Mouse (Mus musculus) stomach, postnatal 0 days (tissue): ENCODE measurements around the gene Ipo13. TPM values are rescaled to one million over a fixed set of nuclear protein-coding genes. Genes with fewer than 3 reads are reported as not detected.

Source experiments
- ATAC-seq: fragments of 200-750 bp; cut with Nextera tagmentation; 2 replicates; pipeline ENCODE4 v1.8.0; 2017; ENCODE audit not compliant: low FRiP score, low TSS enrichment
- DNase-seq: peaks from one replicate; pipeline ENCODE4 v3.0.0-alpha.2; 2016; ENCODE audit warnings: low spot score
- H3K27ac ChIP-seq: fragments of 300-500 bp; sonication (generic); replicated peaks from 2 replicates; pipeline ENCODE4 v1.5.1; 2014; ENCODE audit warnings: mild to moderate bottlenecking, control low read depth
- H3K27me3 ChIP-seq: fragments of 300-500 bp; sonication (generic); 2 replicates; pipeline ENCODE4 v1.6.1; 2014; ENCODE audit warnings: low read length; ENCODE audit not compliant: control insufficient read depth, insufficient read depth
- H3K36me3 ChIP-seq: fragments of 300-500 bp; sonication (generic); 2 replicates; pipeline ENCODE4 v1.6.1; 2014; ENCODE audit warnings: low read length, mixed read lengths; ENCODE audit not compliant: control insufficient read depth, insufficient read depth
- H3K4me1 ChIP-seq: fragments of 300-500 bp; sonication (generic); replicated peaks from 2 replicates; pipeline ENCODE4 v1.6.1; 2014; ENCODE audit warnings: antibody characterized with exemption; ENCODE audit not compliant: control insufficient read depth, insufficient read depth
- H3K4me2 ChIP-seq: fragments of 300-500 bp; sonication (generic); replicated peaks from 2 replicates; pipeline ENCODE4 v1.6.1; 2014; ENCODE audit warnings: low read depth, mild to moderate bottlenecking, control low read depth, moderate library complexity
- H3K4me3 ChIP-seq: fragments of 300-500 bp; sonication (generic); 2 replicates; pipeline ENCODE4 v1.5.1; 2014; ENCODE audit warnings: low read depth, low read length, control low read depth
- H3K9ac ChIP-seq: fragments of 300-500 bp; sonication (generic); 2 replicates; pipeline ENCODE4 v1.6.1; 2014; ENCODE audit warnings: mild to moderate bottlenecking, low read length, control low read depth, mixed read lengths
- H3K9me3 ChIP-seq: fragments of 300-500 bp; sonication (generic); 2 replicates; pipeline ENCODE4 v1.6.1; 2016; ENCODE audit warnings: low read length; ENCODE audit not compliant: control insufficient read depth
- CTCF ChIP-seq: IDR thresholded peaks from 2 replicates; pipeline ENCODE4 v1.5.1; 2016; ENCODE audit warnings: antibody characterized with exemption, low read depth, mild to moderate bottlenecking, moderate library complexity
- EP300 ChIP-seq: optimal IDR thresholded peaks from 2 replicates; pipeline ENCODE3; 2016; ENCODE audit warnings: antibody characterized with exemption
- WGBS: fragments of 180-500 bp; shearing (Covaris S2); extraction: QIAGEN DNeasy Blood & Tissue Kit; methylation state at CpG from one replicate; pipeline ENCODE4 v1.1.7; 2014; 5-methylcytosine and 5-hydroxymethylcytosine counted together
- polyA plus RNA-seq: library from polyadenylated mRNA; unstranded; fragments of >200 nt; fragmentation: Nextera tagmentation; extraction: Ambion mirVana; gene quantifications from 2 replicates; pipeline ENCODE4 v1.2.1, GENCODE M21; 2015

The Ipo13 gene
- polyA plus RNA-seq, 1 experiment from 2014 or later, result 21.5 TPM

DNA sequence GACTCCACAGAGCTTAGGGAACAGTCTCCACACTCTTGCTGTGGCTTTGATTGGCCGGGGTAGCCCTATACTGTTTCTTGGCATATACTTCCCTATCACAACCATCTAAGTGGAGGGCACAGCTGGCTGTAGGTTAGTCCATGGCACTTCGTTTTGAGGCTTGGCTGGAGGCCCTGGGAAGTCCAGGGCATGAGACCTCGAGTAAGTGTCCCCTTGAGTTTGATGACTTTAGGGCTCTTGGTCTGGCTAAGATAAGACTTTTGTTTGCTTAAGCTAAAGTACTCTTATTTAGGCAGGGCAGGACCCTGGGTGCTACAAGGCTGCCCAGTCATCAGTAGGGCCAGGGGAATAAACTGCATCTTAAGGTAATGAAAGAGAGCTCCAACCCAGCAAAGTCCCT lies 16.7 kb downstream of the Ipo13 start:
- Histone ChIP-seq H3K27ac (no peak overlapping the region), H3K9me3 (no peaks in the 10 kb centered on the region), H3K4me3 (no peak overlapping the region), H3K27me3 (no peaks in the 10 kb centered on the region), H3K9ac (no peak overlapping the region), H3K36me3 (peaks cover 31% of the 10 kb centered on the region), H3K4me2 (no peak overlapping the region), H3K4me1 (no peaks in the 10 kb centered on the region)
- WGBS, result 71% methylated on average over 3 of the region's 3 CpGs
- ATAC-seq, result no peak
- no peak for TF ChIP-seq CTCF
- no peak for TF ChIP-seq EP300
- DNase-seq, result no peak

DNA sequence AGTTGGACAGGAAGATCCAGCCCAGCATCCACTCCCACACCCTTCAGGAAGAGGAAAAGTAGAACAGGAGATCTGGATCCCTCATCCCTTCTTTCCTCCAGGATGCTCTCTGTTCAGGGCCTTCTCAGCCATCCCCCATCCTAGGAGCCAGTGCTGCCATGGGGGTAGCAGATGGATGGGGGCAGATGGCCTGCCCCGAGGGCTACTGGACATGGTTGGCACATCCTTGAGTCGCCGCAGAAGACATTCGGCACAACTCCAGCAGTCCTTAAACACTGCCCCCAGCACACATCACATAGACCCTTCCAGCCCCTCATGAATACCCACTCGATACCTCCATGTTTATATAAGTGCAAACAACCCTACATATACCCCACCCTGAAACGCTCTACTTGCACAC lies 18.8 kb downstream of the Ipo13 start:
- H3K4me3 ChIP-seq, result no peak overlapping the region
- 91% methylated on average over 6 of the region's 6 CpGs for WGBS
- H3K27me3 ChIP-seq, result no peaks in the 10 kb centered on the region
- H3K36me3 ChIP-seq, result peaks cover 20% of the 10 kb centered on the region
- no peak overlapping the region for H3K27ac ChIP-seq
- H3K9ac ChIP-seq, result no peak overlapping the region; the same call in 1 of the 2 replicates
- no peaks in the 10 kb centered on the region for H3K9me3 ChIP-seq
- no peak for TF ChIP-seq EP300
- no peak for TF ChIP-seq CTCF
- ATAC-seq, result no peak
- no peak overlapping the region for H3K4me2 ChIP-seq
- H3K4me1 ChIP-seq, result peaks cover 2% of the 10 kb centered on the region; the same call in 1 of the 2 replicates
- no peak for DNase-seq

DNA sequence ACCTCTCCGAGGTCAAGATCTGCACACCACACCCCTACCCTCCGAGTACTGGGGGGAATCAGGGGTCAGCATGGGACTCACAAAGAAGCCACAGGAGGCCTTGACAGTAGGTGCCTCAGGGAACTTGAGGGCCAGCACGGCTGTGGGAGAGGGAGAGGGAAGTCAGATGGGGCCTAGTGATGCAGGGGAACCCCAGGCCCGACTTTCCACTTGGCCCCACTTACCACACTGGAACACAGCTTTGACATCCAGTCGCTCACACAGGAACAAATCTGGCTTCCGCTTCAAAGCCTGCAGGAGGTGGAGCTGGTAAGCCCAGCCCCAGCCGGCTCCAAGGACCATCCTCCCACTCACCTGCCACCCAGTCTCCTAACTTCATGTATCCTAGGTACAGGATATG lies 19.5 kb downstream of the Ipo13 start:
- ATAC-seq, result no peak
- H3K36me3 ChIP-seq, result peaks cover 15% of the 10 kb centered on the region
- H3K4me2 ChIP-seq, result no peak overlapping the region
- no peak for TF ChIP-seq EP300
- no peak for TF ChIP-seq CTCF
- H3K4me1 ChIP-seq, result peaks cover 2% of the 10 kb centered on the region; the same call in 1 of the 2 replicates
- DNase-seq, result no peak
- H3K9me3 ChIP-seq, result no peaks in the 10 kb centered on the region
- WGBS, result 81% methylated on average over 7 of the region's 7 CpGs
- no peaks in the 10 kb centered on the region for H3K27me3 ChIP-seq
- H3K9ac ChIP-seq, result no peak overlapping the region
- no peak overlapping the region for H3K27ac ChIP-seq
- no peak overlapping the region for H3K4me3 ChIP-seq

DNA sequence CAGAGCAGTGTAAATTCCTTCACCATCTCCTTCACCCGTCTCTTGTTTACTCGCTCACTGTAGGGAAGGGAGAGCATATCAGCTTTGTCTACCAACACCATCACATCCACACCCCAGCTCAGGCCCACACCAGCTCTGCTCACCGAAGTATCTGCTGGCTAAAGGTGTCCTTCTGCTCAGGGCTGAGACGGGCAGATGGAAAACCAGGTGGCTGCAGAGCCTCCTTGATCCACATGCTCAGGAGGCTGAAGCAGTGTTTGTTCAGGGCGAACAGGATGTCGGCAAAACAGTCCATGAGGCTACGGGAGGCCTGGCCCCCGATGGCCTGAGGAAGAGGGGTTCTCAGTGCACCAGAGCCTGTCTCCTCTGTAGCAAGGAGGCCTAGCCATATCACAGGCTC lies 20.2 kb downstream of the Ipo13 start:
- no peaks in the 10 kb centered on the region for H3K9me3 ChIP-seq
- H3K4me2 ChIP-seq, result no peak overlapping the region
- H3K36me3 ChIP-seq, result peaks cover 9% of the 10 kb centered on the region
- WGBS, result 80% methylated on average over 8 of the region's 8 CpGs
- H3K27me3 ChIP-seq, result no peaks in the 10 kb centered on the region
- ATAC-seq, result no peak
- H3K4me1 ChIP-seq, result peaks cover 2% of the 10 kb centered on the region; the same call in 1 of the 2 replicates
- H3K4me3 ChIP-seq, result no peak overlapping the region
- TF ChIP-seq CTCF (no peak), EP300 (no peak)
- H3K27ac ChIP-seq, result no peak overlapping the region
- no peak for DNase-seq
- H3K9ac ChIP-seq, result no peak overlapping the region

DNA sequence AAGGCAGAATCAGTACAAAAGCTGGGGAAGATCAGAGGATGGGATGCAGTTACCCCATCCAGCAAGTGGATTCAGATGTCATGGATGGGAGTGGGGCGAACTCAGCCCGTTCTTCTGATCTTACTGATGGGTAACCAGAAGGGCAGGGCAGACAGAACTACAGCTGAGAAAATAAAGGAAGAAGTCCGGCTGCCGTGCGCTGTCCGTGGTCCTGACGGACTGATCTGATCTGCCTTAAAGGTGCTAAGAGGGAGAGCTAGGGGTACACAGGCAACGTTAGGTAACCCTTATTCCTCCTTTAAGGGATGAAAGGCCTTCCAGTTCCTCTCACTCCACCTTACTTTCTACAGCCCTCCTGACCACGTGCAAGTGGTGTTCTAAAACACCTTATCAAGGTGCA lies 21.4 kb downstream of the Ipo13 start:
- Histone ChIP-seq H3K4me3 (no peak overlapping the region), H3K9me3 (no peaks in the 10 kb centered on the region), H3K4me2 (no peak overlapping the region), H3K27me3 (no peaks in the 10 kb centered on the region), H3K36me3 (peaks cover 2% of the 10 kb centered on the region), H3K27ac (no peak overlapping the region), H3K9ac (no peak overlapping the region), H3K4me1 (peaks cover 2% of the 10 kb centered on the region; the same call in 1 of the 2 replicates)
- TF ChIP-seq CTCF (no peak), EP300 (no peak)
- WGBS, result 14% methylated on average over 9 of the region's 9 CpGs
- peak; percentile 62 for DNase-seq
- ATAC-seq, result no peak

DNA sequence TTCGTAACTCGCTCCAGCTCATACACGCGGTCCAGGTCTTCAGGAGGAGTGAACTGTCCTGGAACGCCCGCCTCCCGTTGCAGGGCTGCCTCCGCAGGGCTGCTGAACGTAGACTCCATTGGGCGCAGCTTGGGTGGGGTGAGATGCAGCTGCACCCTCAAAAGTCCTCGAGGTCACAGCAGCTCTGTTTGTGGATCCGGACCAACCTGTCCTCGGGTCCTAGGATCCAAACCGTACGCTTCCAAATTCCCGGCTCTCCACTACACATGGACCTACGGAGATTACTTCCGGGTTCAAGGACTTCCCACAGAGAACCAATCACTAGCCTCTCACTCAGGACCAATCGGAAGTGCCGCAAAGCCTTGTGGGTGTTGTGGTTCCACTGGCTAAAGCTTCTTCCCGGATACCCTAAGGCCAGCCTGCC lies 23.0 kb downstream of the Ipo13 start, which contains the start of gene Dph2:
TSS of gene Dph2 (minus strand) at position 295 of the 424 bp plus-strand sequence.
- WGBS, result 1% methylated on average over 21 of the region's 21 CpGs
- peaks cover 2% of the 10 kb centered on the region; the same call in 1 of the 2 replicates for H3K36me3 ChIP-seq
- peak within 1 kb of the TSS; percentile 69 for H3K4me3 ChIP-seq
- H3K4me2 ChIP-seq, result peak within 1 kb of the TSS; percentile 96
- H3K9me3 ChIP-seq, result no peaks in the 10 kb centered on the region
- H3K27me3 ChIP-seq, result no peaks in the 10 kb centered on the region
- TF ChIP-seq CTCF, result no peak
- TF ChIP-seq EP300, result no peak
- peak within 1 kb of the TSS; percentile 65 for H3K9ac ChIP-seq
- no peak within 1 kb of the TSS for H3K27ac ChIP-seq
- H3K4me1 ChIP-seq, result peaks cover 2% of the 10 kb centered on the region; the same call in 1 of the 2 replicates
- ATAC-seq (peak; percentile 87), DNase-seq (peak; percentile 85)
